Mouse (Mus musculus) cerebellum, adult 18-20 months (tissue): ENCODE measurements at regions not wholly inside any gene's neighbourhood (a gene's known extent, or its start where the extent isn't known, plus 50 kb on each side); places are given as distances from the start of the nearest gene placed in this dataset.
A peak's percentile ranks its signal among the peaks of the same experiment; 100 is the strongest.

Source experiments
- DNase-seq, 2 experiments: peaks; one replicate each; pipeline ENCODE4 v3.0.0; 2021

GRCm38 (mm10) chr5:59669153-59669552 is 1951.4 kb downstream of the Pcdh7 start:
- no peak for DNase-seq

DNA sequence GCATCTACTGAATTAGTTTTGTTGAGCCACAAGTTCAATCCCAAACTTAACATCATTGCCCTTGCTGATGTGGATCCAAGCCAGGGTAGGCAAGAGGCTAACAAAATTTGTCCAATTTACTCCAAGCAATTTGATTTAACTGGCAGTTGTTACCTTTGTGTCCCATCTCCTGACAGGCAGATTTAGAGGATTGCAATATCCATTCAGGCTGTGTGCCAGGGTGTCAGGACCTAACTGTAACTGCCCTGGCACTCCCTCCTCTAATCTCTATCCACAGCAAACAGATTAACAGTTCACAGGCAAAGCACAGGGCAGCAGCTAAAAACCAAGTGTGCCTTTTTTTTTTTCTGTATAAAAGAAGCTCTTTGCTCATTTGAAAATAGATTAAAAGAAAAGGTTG is 1982.2 kb downstream of the Pcdh7 start:
- no peak for DNase-seq

DNA sequence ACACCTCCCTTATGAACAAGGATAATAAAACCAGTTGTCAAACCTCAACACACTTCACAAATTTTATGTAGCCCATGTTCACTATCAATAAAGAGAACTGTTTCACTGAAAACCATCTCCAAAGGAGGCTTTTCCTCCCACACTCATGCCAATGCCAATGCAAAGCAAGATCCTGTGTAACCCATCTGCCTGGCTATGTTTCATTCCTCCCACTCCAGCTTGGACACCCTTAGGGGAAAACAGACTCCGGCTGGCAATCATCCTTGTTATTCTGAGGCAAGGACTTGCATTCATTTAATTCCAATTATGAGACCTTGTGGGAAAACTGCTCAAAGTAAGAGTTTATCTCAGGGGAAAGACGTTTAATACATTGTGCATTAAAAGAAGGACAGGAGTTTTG is 1997.7 kb downstream of the Pcdh7 start:
- DNase-seq = peak in 1 of 2 experiments; percentile 2

DNA sequence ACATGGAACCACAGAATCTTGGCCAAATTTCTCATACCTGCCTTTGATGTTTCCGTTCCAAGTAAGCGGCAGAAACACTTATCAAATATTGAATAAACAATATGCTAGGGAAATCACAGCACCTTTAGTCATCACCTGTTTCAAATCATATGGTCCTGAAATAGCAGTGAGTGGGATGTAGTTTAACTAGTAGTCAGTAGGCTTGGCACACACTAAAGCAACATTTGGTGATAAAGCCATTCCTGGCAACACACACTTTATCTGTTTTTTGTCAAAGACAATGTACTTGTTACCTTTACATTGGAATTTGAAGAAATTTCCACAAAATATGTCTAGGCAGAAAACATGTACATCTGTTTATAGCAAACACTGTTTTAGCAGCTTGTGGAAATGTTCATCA is 2038.5 kb downstream of the Pcdh7 start:
- no peak for DNase-seq

- DNase-seq = peak; percentile 17 to 24
These were observed 2039.1 kb downstream of the Pcdh7 start for GRCm38 (mm10) chr5:59756660-59757415.
